Mouse (Mus musculus): ENCODE results near the gene Syn2.

DNA sequence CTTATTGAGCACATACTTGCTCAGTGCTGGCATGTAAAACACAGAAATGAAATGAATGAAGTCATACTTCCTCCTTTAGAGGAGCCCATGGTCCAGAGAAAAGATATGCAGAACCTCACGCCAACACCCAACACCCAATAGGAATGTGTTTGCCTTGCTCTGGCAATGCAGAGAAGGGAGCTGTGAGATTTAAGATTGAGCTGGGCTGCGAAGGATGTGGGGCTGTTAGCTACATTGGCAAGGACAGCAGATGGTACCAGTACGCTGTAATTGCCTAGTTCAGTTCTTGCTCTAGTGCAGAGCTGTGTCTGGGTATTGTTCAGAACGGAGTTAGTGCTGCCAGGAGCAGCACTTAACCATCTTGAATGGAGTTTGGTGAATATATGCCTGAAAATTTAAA is 12.5 kb upstream of the Syn2 start:
- no peak for TF ChIP-seq CHD2 (IDR thresholded peaks at IDR 0.05; ENCODE audit: low read length)
- no peak for TF ChIP-seq USF1 (IDR thresholded peaks at IDR 0.05; ENCODE audit: low read depth, low read length)
- TF ChIP-seq NRF1 (IDR thresholded peaks at IDR 0.05; ENCODE audit: low read depth, low read length) = no peak
- TF ChIP-seq ZC3H11A (IDR thresholded peaks at IDR 0.05; ENCODE audit: low read depth, low read length) = no peak
- no peak for TF ChIP-seq IRF4 (IDR thresholded peaks at IDR 0.05; ENCODE audit: low read depth, low read length)
- no peak for TF ChIP-seq POLR2A (IDR thresholded peaks at IDR 0.05; ENCODE audit: low read depth, low read length)
- no peak for TF ChIP-seq ZKSCAN1 (IDR thresholded peaks at IDR 0.05; ENCODE audit: borderline replicate concordance, low read depth, low read length)
- no peak for TF ChIP-seq EP300 (IDR thresholded peaks at IDR 0.05; ENCODE audit: low read length)
- TF ChIP-seq CTCF (conservative IDR thresholded peaks at IDR 0.05 in 1 of 2, IDR thresholded peaks at IDR 0.05 in 1 of 2; ENCODE audit: low read depth in 2 of 2, low read length in 2 of 2) = no peak
- no peak for TF ChIP-seq USF2 (conservative IDR thresholded peaks at IDR 0.05; ENCODE audit: low read depth, low read length)
- TF ChIP-seq MAX (IDR thresholded peaks at IDR 0.05; ENCODE audit: low read length) = no peak
- no peak for TF ChIP-seq POLR2AphosphoS2 (IDR thresholded peaks at IDR 0.05; ENCODE audit: low read depth, low read length)
